Mouse (Mus musculus) hindbrain, embryonic 13.5 days (tissue): Measurements from ENCODE around the gene Usp43. TPM values are rescaled to one million over a fixed set of nuclear protein-coding genes. Genes with fewer than 3 reads are reported as not detected.

Source experiments
- ATAC-seq: fragments of 200-750 bp; cut with Nextera tagmentation; 2 replicates; pipeline ENCODE4 v1.8.0; 2017; ENCODE audit warnings: moderate TSS enrichment; ENCODE audit not compliant: low FRiP score
- H3K27ac ChIP-seq: fragments of 300-500 bp; sonication (generic); 2 replicates; pipeline ENCODE4 v1.5.1; 2015; ENCODE audit warnings: inconsistent platforms, mild to moderate bottlenecking, moderate library complexity
- H3K27me3 ChIP-seq: fragments of 300-500 bp; sonication (generic); 2 replicates; pipeline ENCODE4 v1.6.1; 2015; ENCODE audit warnings: mild to moderate bottlenecking, inconsistent platforms
- H3K36me3 ChIP-seq: fragments of 300-500 bp; sonication (generic); 2 replicates; pipeline ENCODE4 v1.6.1; 2015; ENCODE audit warnings: mild to moderate bottlenecking, inconsistent platforms
- H3K4me1 ChIP-seq: fragments of 300-500 bp; sonication (generic); replicated peaks from 2 replicates; pipeline ENCODE4 v1.6.1; 2015; ENCODE audit warnings: inconsistent platforms
- H3K4me2 ChIP-seq: fragments of 300-500 bp; sonication (generic); 2 replicates; pipeline ENCODE4 v1.6.1; 2015; ENCODE audit warnings: inconsistent platforms, mild to moderate bottlenecking, moderate library complexity
- H3K4me3 ChIP-seq: fragments of 300-500 bp; sonication (generic); 2 replicates; pipeline ENCODE4 v1.5.1; 2015; ENCODE audit warnings: mild to moderate bottlenecking, inconsistent platforms
- H3K9ac ChIP-seq: fragments of 300-500 bp; sonication (generic); 2 replicates; pipeline ENCODE4 v1.6.1; 2015; ENCODE audit warnings: mild to moderate bottlenecking, inconsistent platforms
- H3K9me3 ChIP-seq: fragments of 300-500 bp; sonication (generic); 2 replicates; pipeline ENCODE4 v1.6.1; 2016; ENCODE audit warnings: inconsistent platforms
- WGBS: fragments of 180-500 bp; shearing (Covaris S2); methylation state at CpG from one replicate; pipeline ENCODE4 v1.1.7; 2015; 5-methylcytosine and 5-hydroxymethylcytosine counted together
- polyA plus RNA-seq: library from polyadenylated mRNA; unstranded; fragments of >200 nt; fragmentation: Nextera tagmentation; extraction: Ambion mirVana; gene quantifications from 2 replicates; pipeline ENCODE4 v1.2.1, GENCODE M21; 2015

The Usp43 gene
- polyA plus RNA-seq, 1 experiment from 2014 or later: 0.53 TPM

GRCm38 (mm10) chr11:67831820-67832219, 90.1 kb downstream of the Usp43 start:
- no peak overlapping the region for H3K4me3 ChIP-seq
- H3K4me2 ChIP-seq: no peak overlapping the region
- WGBS: 76% methylated on average over 5 of the region's 5 CpGs
- ATAC-seq: no peak
- H3K9ac ChIP-seq: no peak overlapping the region
- no peaks in the 10 kb centered on the region for H3K4me1 ChIP-seq
- H3K27me3 ChIP-seq: no peaks in the 10 kb centered on the region
- no peaks in the 10 kb centered on the region for H3K36me3 ChIP-seq
- no peaks in the 10 kb centered on the region for H3K9me3 ChIP-seq
- H3K27ac ChIP-seq: no peak overlapping the region

- Histone ChIP-seq H3K4me3 (no peak overlapping the region), H3K4me1 (no peaks in the 10 kb centered on the region), H3K9ac (no peak overlapping the region), H3K27ac (no peak overlapping the region), H3K27me3 (no peaks in the 10 kb centered on the region), H3K36me3 (no peaks in the 10 kb centered on the region), H3K4me2 (no peak overlapping the region), H3K9me3 (no peaks in the 10 kb centered on the region)
- WGBS: 92% methylated on average over 6 of the region's 6 CpGs
- no peak for ATAC-seq
These were observed 92.4 kb downstream of the Usp43 start for GRCm38 (mm10) chr11:67829530-67829929.

DNA sequence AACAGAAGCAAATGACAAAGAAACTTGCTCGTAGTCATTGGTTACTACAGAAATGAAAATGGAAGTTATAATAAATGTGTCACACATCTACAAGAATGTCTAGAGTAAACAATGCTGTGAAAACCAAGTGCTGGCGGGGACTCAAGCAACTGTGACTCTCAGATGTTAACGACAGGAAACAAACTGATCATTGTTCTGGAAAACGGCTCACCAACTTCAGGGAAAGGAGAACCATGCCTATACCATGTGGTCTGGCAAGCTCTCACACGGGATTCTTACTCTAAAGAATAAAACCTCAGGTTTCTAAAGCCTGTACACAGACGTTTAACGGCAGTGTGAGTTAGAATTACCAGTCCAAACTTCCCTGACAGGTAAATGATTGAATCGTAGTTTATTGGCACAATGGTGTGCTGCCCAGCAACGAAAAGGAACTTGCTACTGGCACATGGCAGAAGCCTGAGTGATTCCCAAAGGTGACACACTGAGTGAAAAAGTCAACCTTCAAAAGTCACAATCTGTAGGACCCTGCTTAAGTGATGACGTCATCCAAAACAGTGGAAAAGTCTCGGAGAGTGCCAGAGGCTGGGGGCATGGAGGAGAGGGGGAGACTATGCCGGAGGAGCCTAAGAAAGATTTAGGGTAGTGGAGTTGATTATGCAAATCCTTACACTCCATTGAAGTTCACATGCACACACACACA, 93.4 kb downstream of the Usp43 start:
- WGBS: 52% methylated on average over 12 of the region's 12 CpGs
- Histone ChIP-seq H3K4me1 (no peaks in the 10 kb centered on the region), H3K36me3 (no peaks in the 10 kb centered on the region), H3K27ac (no peak overlapping the region), H3K27me3 (no peaks in the 10 kb centered on the region), H3K9me3 (no peaks in the 10 kb centered on the region), H3K4me2 (no peak overlapping the region), H3K9ac (no peak overlapping the region), H3K4me3 (no peak overlapping the region)
- no peak for ATAC-seq

DNA sequence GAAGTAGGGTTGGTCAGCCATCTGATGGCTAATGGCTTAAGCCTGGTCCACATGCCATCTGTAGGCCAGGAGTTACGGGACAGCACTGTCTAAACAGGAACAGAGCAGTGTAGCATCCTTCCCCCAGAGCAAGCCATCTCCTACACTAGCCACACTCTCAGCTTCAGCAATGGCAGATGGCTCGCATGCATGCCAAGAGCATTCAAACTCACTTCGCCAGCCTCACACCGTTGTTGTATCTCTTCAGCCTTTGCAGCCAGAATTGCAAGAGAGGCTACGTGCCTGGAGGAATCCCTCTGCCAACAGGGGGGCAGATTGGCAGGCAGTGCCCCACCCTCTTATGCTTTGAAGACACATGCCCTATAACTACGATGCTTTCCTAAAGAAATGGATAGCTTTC, 100.4 kb downstream of the Usp43 start:
- Histone ChIP-seq H3K27me3 (no peaks in the 10 kb centered on the region), H3K36me3 (no peaks in the 10 kb centered on the region), H3K9ac (no peak overlapping the region), H3K27ac (no peak overlapping the region), H3K4me3 (no peak overlapping the region), H3K9me3 (no peaks in the 10 kb centered on the region), H3K4me2 (no peak overlapping the region), H3K4me1 (peaks cover 8% of the 10 kb centered on the region)
- no peak for ATAC-seq
- WGBS: 91% methylated on average over 6 of the region's 6 CpGs

GRCm38 (mm10) chr11:67820221-67820620, 101.7 kb downstream of the Usp43 start:
- Histone ChIP-seq H3K9ac (no peak overlapping the region), H3K27me3 (no peaks in the 10 kb centered on the region), H3K27ac (no peak overlapping the region), H3K4me3 (no peak overlapping the region), H3K4me1 (peaks cover 8% of the 10 kb centered on the region), H3K4me2 (no peak overlapping the region; the same call in 1 of the 2 replicates), H3K9me3 (no peaks in the 10 kb centered on the region), H3K36me3 (no peaks in the 10 kb centered on the region)
- no peak for ATAC-seq
- 26% methylated on average over 4 of the region's 4 CpGs for WGBS

DNA sequence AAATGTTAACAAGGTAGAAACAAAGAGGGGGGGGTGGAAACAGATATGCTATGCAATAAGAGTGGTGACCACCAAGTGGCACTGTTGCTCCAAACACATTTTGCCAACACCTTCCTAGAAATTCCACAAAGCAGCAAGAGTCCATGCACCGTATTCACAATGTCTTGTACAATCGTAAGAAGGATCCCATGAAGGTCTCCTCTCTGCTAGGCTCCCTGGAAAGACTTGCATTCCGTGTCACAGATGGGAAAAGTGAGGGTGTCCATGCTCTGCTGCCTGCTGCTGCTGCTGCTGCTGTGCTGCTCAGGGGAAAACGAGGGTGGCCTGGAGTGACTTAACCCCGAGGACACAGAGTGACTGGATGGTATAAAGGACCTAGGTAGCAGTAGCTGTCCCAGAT, 102.3 kb downstream of the Usp43 start:
- Histone ChIP-seq H3K4me1 (peaks cover 8% of the 10 kb centered on the region), H3K9me3 (no peaks in the 10 kb centered on the region), H3K9ac (peak overlapping the region; percentile 64), H3K4me2 (peak overlapping the region; percentile 46), H3K27ac (no peak overlapping the region), H3K27me3 (no peaks in the 10 kb centered on the region), H3K36me3 (no peaks in the 10 kb centered on the region), H3K4me3 (no peak overlapping the region)
- 22% methylated on average over 5 of the region's 5 CpGs for WGBS
- 0 out of 2 replicates have a peak, but pooled peaks have one; percentile 32 for ATAC-seq

GRCm38 (mm10) chr11:67811535-67811934, 110.4 kb downstream of the Usp43 start:
- no peak overlapping the region for H3K4me3 ChIP-seq
- no peak for ATAC-seq
- no peak overlapping the region for H3K4me2 ChIP-seq
- H3K9ac ChIP-seq: no peak overlapping the region
- no peaks in the 10 kb centered on the region for H3K27me3 ChIP-seq
- H3K27ac ChIP-seq: no peak overlapping the region
- no peaks in the 10 kb centered on the region for H3K36me3 ChIP-seq
- H3K9me3 ChIP-seq: no peaks in the 10 kb centered on the region
- WGBS: 87% methylated on average over 6 of the region's 6 CpGs
- H3K4me1 ChIP-seq: no peaks in the 10 kb centered on the region

- H3K9me3 ChIP-seq: no peaks in the 10 kb centered on the region
- ATAC-seq: no peak
- H3K27me3 ChIP-seq: no peaks in the 10 kb centered on the region
- no peak overlapping the region for H3K4me2 ChIP-seq
- no peaks in the 10 kb centered on the region for H3K4me1 ChIP-seq
- H3K4me3 ChIP-seq: no peak overlapping the region
- H3K27ac ChIP-seq: no peak overlapping the region
- no peak overlapping the region for H3K9ac ChIP-seq
- no peaks in the 10 kb centered on the region for H3K36me3 ChIP-seq
- 73% methylated on average over 5 of the region's 5 CpGs for WGBS
These were observed 113.9 kb downstream of the Usp43 start for GRCm38 (mm10) chr11:67808051-67808450.

DNA sequence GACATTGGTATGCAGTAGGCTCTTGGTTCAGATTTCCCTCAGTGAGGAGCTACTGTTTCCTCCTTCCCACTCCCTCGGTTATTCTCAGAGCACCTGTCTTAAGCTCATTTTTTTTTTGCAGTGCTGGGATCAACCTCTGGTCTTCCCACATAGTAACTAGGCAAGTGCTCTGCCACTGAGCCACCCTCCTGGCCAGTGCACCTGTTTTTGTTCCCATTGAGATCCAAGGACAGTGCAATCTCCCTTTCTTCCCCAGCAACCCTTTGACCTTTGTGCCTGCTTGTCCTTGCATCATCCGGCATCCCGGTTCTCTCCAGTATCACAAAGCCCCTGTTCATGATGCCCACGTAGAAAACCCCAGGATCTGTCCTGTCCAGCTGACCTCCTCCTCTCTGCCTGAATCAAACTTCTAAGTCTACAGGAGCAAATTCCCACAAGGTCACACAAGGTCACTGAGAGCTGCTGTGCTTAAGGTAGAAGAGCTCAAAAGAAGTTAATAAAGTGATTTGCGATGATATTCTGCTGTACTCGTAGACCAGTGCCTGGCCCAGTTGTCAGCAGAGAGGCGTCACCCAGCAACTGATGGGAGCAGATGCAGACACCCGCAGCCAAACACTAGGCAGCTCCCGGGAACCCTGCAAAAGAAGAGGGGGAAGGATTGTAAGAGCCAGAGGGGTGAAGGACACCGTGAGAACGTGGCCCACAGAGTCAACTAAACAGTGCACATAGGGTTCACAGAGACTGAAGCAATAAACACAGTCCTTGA, 114.9 kb downstream of the Usp43 start:
- WGBS: 87% methylated on average over 11 of the region's 11 CpGs
- H3K9me3 ChIP-seq: no peaks in the 10 kb centered on the region
- H3K4me2 ChIP-seq: no peak overlapping the region
- H3K4me3 ChIP-seq: no peak overlapping the region
- no peak for ATAC-seq
- no peak overlapping the region for H3K9ac ChIP-seq
- no peaks in the 10 kb centered on the region for H3K27me3 ChIP-seq
- no peak overlapping the region for H3K27ac ChIP-seq
- no peaks in the 10 kb centered on the region for H3K36me3 ChIP-seq
- no peaks in the 10 kb centered on the region for H3K4me1 ChIP-seq

- Histone ChIP-seq H3K27ac (no peak overlapping the region), H3K36me3 (no peaks in the 10 kb centered on the region), H3K4me2 (no peak overlapping the region), H3K27me3 (no peaks in the 10 kb centered on the region), H3K4me1 (no peaks in the 10 kb centered on the region), H3K9me3 (no peaks in the 10 kb centered on the region), H3K4me3 (no peak overlapping the region), H3K9ac (no peak overlapping the region)
- ATAC-seq: no peak
- WGBS: 97% methylated on average over 1 of the region's 1 CpGs
These were observed 116.4 kb downstream of the Usp43 start for GRCm38 (mm10) chr11:67805538-67805937.
